Mouse (Mus musculus) lung, embryonic 16.5 days (tissue): ENCODE measurements around the gene Map2. TPM values are rescaled to one million over a fixed set of nuclear protein-coding genes. Genes with fewer than 3 reads are reported as not detected.

Source experiments
- polyA plus RNA-seq: library from polyadenylated mRNA; unstranded; fragments of >200 nt; fragmentation: Nextera tagmentation; extraction: Ambion mirVana; gene quantifications from 2 replicates; pipeline ENCODE4 v1.2.1, GENCODE M21; 2015

Map2 gene
- polyA plus RNA-seq, 1 experiment from 2014 or later = 13.1 TPM

Other genes with a start within 250 kb of the Map2 start
- not detected in 2 replicates for gene Crygf, start 248.8 kb upstream of the Map2 start, polyA plus RNA-seq